Mouse (Mus musculus) embryo, embryonic 11 days (tissue): ENCODE data around the gene Satb1.

Experiments
- DNase-seq: peaks from one replicate; pipeline ENCODE4 v3.0.0-alpha.2; 2015

The Satb1 gene

GRCm38 (mm10) chr17:51814301-51814700, 18.8 kb downstream of the Satb1 start:
- DNase-seq, result no peak

GRCm38 (mm10) chr17:51813784-51814120, 19.3 kb downstream of the Satb1 start:
- DNase-seq, result no peak

GRCm38 (mm10) chr17:51812942-51813783, 19.9 kb downstream of the Satb1 start:
- DNase-seq, result peak; percentile 89

GRCm38 (mm10) chr17:51812261-51812941, 20.7 kb downstream of the Satb1 start:
- peak; percentile 75 for DNase-seq

- DNase-seq, result no peak
Observed at GRCm38 (mm10) chr17:51811911-51812260, 21.2 kb downstream of the Satb1 start.

- DNase-seq, result peak; percentile 67
Observed at GRCm38 (mm10) chr17:51811086-51811868, 21.8 kb downstream of the Satb1 start.

- DNase-seq, result no peak
Observed at GRCm38 (mm10) chr17:51807429-51807828, 25.7 kb downstream of the Satb1 start.

- DNase-seq, result no peak
Observed at GRCm38 (mm10) chr17:51806124-51806960, 26.7 kb downstream of the Satb1 start.

GRCm38 (mm10) chr17:51800208-51800607, 32.9 kb downstream of the Satb1 start:
- no peak for DNase-seq

GRCm38 (mm10) chr17:51796459-51796858, 36.6 kb downstream of the Satb1 start:
- DNase-seq, result no peak

- DNase-seq, result no peak
Observed at GRCm38 (mm10) chr17:51791226-51791625, 41.9 kb downstream of the Satb1 start.

GRCm38 (mm10) chr17:51790387-51791060, 42.6 kb downstream of the Satb1 start:
- peak; percentile 49 for DNase-seq

GRCm38 (mm10) chr17:51789777-51790176, 43.3 kb downstream of the Satb1 start:
- no peak for DNase-seq

- DNase-seq, result no peak
Observed at GRCm38 (mm10) chr17:51789098-51789497, 44.0 kb downstream of the Satb1 start.

GRCm38 (mm10) chr17:51787955-51788354, 45.1 kb downstream of the Satb1 start:
- no peak for DNase-seq

GRCm38 (mm10) chr17:51786050-51786449, 47.0 kb downstream of the Satb1 start:
- no peak for DNase-seq

- no peak for DNase-seq
Observed at GRCm38 (mm10) chr17:51784935-51785334, 48.2 kb downstream of the Satb1 start.

GRCm38 (mm10) chr17:51783591-51784279, 49.4 kb downstream of the Satb1 start:
- no peak for DNase-seq

GRCm38 (mm10) chr17:51780036-51780435, 53.1 kb downstream of the Satb1 start:
- no peak for DNase-seq

GRCm38 (mm10) chr17:51778961-51779360, 54.1 kb downstream of the Satb1 start:
- no peak for DNase-seq

- DNase-seq, result peak; percentile 55
Observed at GRCm38 (mm10) chr17:51777813-51778212, 55.3 kb downstream of the Satb1 start.
